Mouse (Mus musculus) heart, embryonic 10.5 days (tissue): ENCODE measurements around the gene Grk2. TPM values are rescaled to one million over a fixed set of nuclear protein-coding genes. Genes with fewer than 3 reads are reported as not detected.
A peak's percentile ranks its signal among the peaks of the same experiment; 100 is the strongest.

Experiments used
- DNase-seq: peaks from one replicate; pipeline ENCODE4 v3.0.0-alpha.2; 2017; ENCODE audit warnings: low spot score
- H3K27ac ChIP-seq: fragments of 300-500 bp; sonication (generic); 2 replicates; pipeline ENCODE4 v1.5.1; 2016; ENCODE audit warnings: mild to moderate bottlenecking
- H3K27me3 ChIP-seq: fragments of 300-500 bp; sonication (generic); 2 replicates; pipeline ENCODE4 v1.6.1; 2016; ENCODE audit warnings: mild to moderate bottlenecking; ENCODE audit not compliant: poor library complexity, insufficient read depth, severe bottlenecking
- H3K36me3 ChIP-seq: fragments of 300-500 bp; sonication (generic); 2 replicates; pipeline ENCODE4 v1.6.1; 2016; ENCODE audit warnings: mild to moderate bottlenecking, moderate library complexity
- H3K4me1 ChIP-seq: fragments of 300-500 bp; sonication (generic); 2 replicates; pipeline ENCODE4 v1.6.1; 2016; ENCODE audit warnings: mild to moderate bottlenecking
- H3K4me3 ChIP-seq: fragments of 300-500 bp; sonication (generic); 2 replicates; pipeline ENCODE4 v1.5.1; 2016; ENCODE audit warnings: mild to moderate bottlenecking, moderate library complexity
- H3K9me3 ChIP-seq: fragments of 300-500 bp; sonication (generic); 2 replicates; pipeline ENCODE4 v1.6.1; 2016; ENCODE audit warnings: mild to moderate bottlenecking, moderate library complexity
- WGBS: fragments of 180-500 bp; shearing (Covaris S2); methylation state at CpG from one replicate; pipeline ENCODE4 v1.1.7; 2016; 5-methylcytosine and 5-hydroxymethylcytosine counted together
- polyA plus RNA-seq: library from polyadenylated mRNA; unstranded; fragments of >200 nt; fragmentation: Nextera tagmentation; extraction: Ambion mirVana; gene quantifications from 2 replicates; pipeline ENCODE4 v1.2.1, GENCODE M21; 2016

The Grk2 gene
- polyA plus RNA-seq, 1 experiment from 2014 or later = 16.5 TPM

GRCm38 (mm10) chr19:4282898-4283553 lies 23.0 kb downstream of the Grk2 start, which contains the start of gene Ankrd13d:
TSS of gene Ankrd13d (minus strand) at chr19:4283137.
- Histone ChIP-seq H3K36me3 (peaks cover 30% of the 10 kb centered on the region), H3K27ac (peak within 1 kb of the TSS; percentile 56), H3K9me3 (no peaks in the 10 kb centered on the region), H3K4me3 (peak within 1 kb of the TSS; percentile 74), H3K27me3 (peaks cover 19% of the 10 kb centered on the region), H3K4me1 (peaks cover 19% of the 10 kb centered on the region)
- DNase-seq = peak; percentile 95
- under 1% methylated on average over 50 of the region's 50 CpGs for WGBS

GRCm38 (mm10) chr19:4280425-4280824 lies 25.6 kb downstream of the Grk2 start:
- H3K4me3 ChIP-seq = no peak overlapping the region
- H3K4me1 ChIP-seq = peaks cover 19% of the 10 kb centered on the region
- H3K9me3 ChIP-seq = no peaks in the 10 kb centered on the region
- DNase-seq = no peak
- peaks cover 19% of the 10 kb centered on the region for H3K27me3 ChIP-seq
- H3K27ac ChIP-seq = no peak overlapping the region
- whole genome bisulfite sequencing = 92% methylated on average over 9 of the region's 9 CpGs
- peaks cover 4% of the 10 kb centered on the region for H3K36me3 ChIP-seq

GRCm38 (mm10) chr19:4279487-4279886 lies 26.5 kb downstream of the Grk2 start:
- H3K9me3 ChIP-seq = no peaks in the 10 kb centered on the region
- peaks cover 19% of the 10 kb centered on the region for H3K4me1 ChIP-seq
- H3K4me3 ChIP-seq = no peak overlapping the region
- H3K27ac ChIP-seq = no peak overlapping the region
- H3K36me3 ChIP-seq = no peaks in the 10 kb centered on the region
- peaks cover 19% of the 10 kb centered on the region for H3K27me3 ChIP-seq
- DNase-seq = no peak
- 89% methylated on average over 1 of the region's 1 CpGs for WGBS

GRCm38 (mm10) chr19:4270972-4271371 lies 35.0 kb downstream of the Grk2 start:
- H3K9me3 ChIP-seq = no peaks in the 10 kb centered on the region
- H3K4me1 ChIP-seq = peaks cover 9% of the 10 kb centered on the region
- 0 out of 2 replicates have a peak, but pooled peaks cover 4% of the 10 kb centered on the region for H3K36me3 ChIP-seq
- H3K27ac ChIP-seq = no peak overlapping the region
- peaks cover 57% of the 10 kb centered on the region for H3K27me3 ChIP-seq
- DNase-seq = no peak
- 89% methylated on average over 11 of the region's 11 CpGs for WGBS
- H3K4me3 ChIP-seq = no peak overlapping the region

- no peak overlapping the region for H3K4me3 ChIP-seq
- WGBS = 53% methylated on average over 6 of the region's 6 CpGs
- H3K36me3 ChIP-seq = 0 out of 2 replicates have a peak, but pooled peaks cover 4% of the 10 kb centered on the region
- peaks cover 9% of the 10 kb centered on the region for H3K4me1 ChIP-seq
- peaks cover 61% of the 10 kb centered on the region for H3K27me3 ChIP-seq
- DNase-seq = no peak
- no peak overlapping the region for H3K27ac ChIP-seq
- H3K9me3 ChIP-seq = no peaks in the 10 kb centered on the region
These were observed 35.8 kb downstream of the Grk2 start for GRCm38 (mm10) chr19:4270187-4270586.

- Histone ChIP-seq H3K36me3 (0 out of 2 replicates have a peak, but pooled peaks cover 4% of the 10 kb centered on the region), H3K9me3 (no peaks in the 10 kb centered on the region), H3K4me1 (peaks cover 10% of the 10 kb centered on the region), H3K27ac (peak within 1 kb of the TSS; percentile 26), H3K4me3 (peak within 1 kb of the TSS; percentile 65), H3K27me3 (peaks cover 75% of the 10 kb centered on the region)
- 5% methylated on average over 46 of the region's 46 CpGs for WGBS
- DNase-seq = peak; percentile 83
These were observed 37.3 kb downstream of the Grk2 start, which contains the start of gene Ssh3 for GRCm38 (mm10) chr19:4268566-4269361. TSS of gene Ssh3 (minus strand) at chr19:4269180.

GRCm38 (mm10) chr19:4265956-4266355 lies 40.1 kb downstream of the Grk2 start:
- H3K4me3 ChIP-seq = no peak overlapping the region
- whole genome bisulfite sequencing = 53% methylated on average over 4 of the region's 4 CpGs
- H3K9me3 ChIP-seq = no peaks in the 10 kb centered on the region
- H3K36me3 ChIP-seq = 0 out of 2 replicates have a peak, but pooled peaks cover 4% of the 10 kb centered on the region
- H3K27me3 ChIP-seq = peaks cover 72% of the 10 kb centered on the region
- H3K4me1 ChIP-seq = peaks cover 22% of the 10 kb centered on the region
- no peak overlapping the region for H3K27ac ChIP-seq
- DNase-seq = no peak

GRCm38 (mm10) chr19:4264171-4264780 lies 41.7 kb downstream of the Grk2 start:
- H3K36me3 ChIP-seq = no peaks in the 10 kb centered on the region
- H3K4me3 ChIP-seq = no peak overlapping the region
- peaks cover 55% of the 10 kb centered on the region for H3K27me3 ChIP-seq
- WGBS = 85% methylated on average over 6 of the region's 6 CpGs
- no peak overlapping the region for H3K27ac ChIP-seq
- H3K4me1 ChIP-seq = peaks cover 28% of the 10 kb centered on the region
- no peaks in the 10 kb centered on the region for H3K9me3 ChIP-seq
- no peak for DNase-seq

GRCm38 (mm10) chr19:4263702-4264101 lies 42.3 kb downstream of the Grk2 start:
- no peaks in the 10 kb centered on the region for H3K36me3 ChIP-seq
- H3K4me1 ChIP-seq = peaks cover 22% of the 10 kb centered on the region
- DNase-seq = no peak
- WGBS = 60% methylated on average over 14 of the region's 14 CpGs
- peaks cover 49% of the 10 kb centered on the region for H3K27me3 ChIP-seq
- H3K4me3 ChIP-seq = no peak overlapping the region
- no peak overlapping the region for H3K27ac ChIP-seq
- no peaks in the 10 kb centered on the region for H3K9me3 ChIP-seq

GRCm38 (mm10) chr19:4262756-4263155 lies 43.3 kb downstream of the Grk2 start:
- WGBS = 69% methylated on average over 6 of the region's 6 CpGs
- H3K27ac ChIP-seq = no peak overlapping the region
- no peaks in the 10 kb centered on the region for H3K36me3 ChIP-seq
- H3K4me3 ChIP-seq = no peak overlapping the region
- peaks cover 23% of the 10 kb centered on the region for H3K4me1 ChIP-seq
- DNase-seq = no peak
- H3K27me3 ChIP-seq = peaks cover 40% of the 10 kb centered on the region
- no peaks in the 10 kb centered on the region for H3K9me3 ChIP-seq

GRCm38 (mm10) chr19:4261038-4261698 lies 44.9 kb downstream of the Grk2 start:
- 59% methylated on average over 8 of the region's 8 CpGs for WGBS
- H3K36me3 ChIP-seq = no peaks in the 10 kb centered on the region
- H3K9me3 ChIP-seq = no peaks in the 10 kb centered on the region
- DNase-seq = no peak
- peaks cover 30% of the 10 kb centered on the region for H3K27me3 ChIP-seq
- H3K4me3 ChIP-seq = no peak overlapping the region
- no peak overlapping the region for H3K27ac ChIP-seq
- peaks cover 28% of the 10 kb centered on the region for H3K4me1 ChIP-seq

- Histone ChIP-seq H3K27ac (peak overlapping the region; percentile 81), H3K4me1 (peaks cover 30% of the 10 kb centered on the region), H3K36me3 (no peaks in the 10 kb centered on the region), H3K9me3 (no peaks in the 10 kb centered on the region), H3K27me3 (peaks cover 4% of the 10 kb centered on the region; the same call in 1 of the 2 replicates), H3K4me3 (peak overlapping the region; percentile 69)
- WGBS = 23% methylated on average over 12 of the region's 12 CpGs
- DNase-seq = no peak
These were observed 48.1 kb downstream of the Grk2 start for GRCm38 (mm10) chr19:4257897-4258252.
